Comparison of ENCODE assay signal across 15 mouse cellular contexts in genomic region chr13:80745991-80746390, GRCm38 (mm10).
"Had no signal": no experiment of that assay in that cellular context is flagged by ENCODE, and none has a peak within 500 bp of the region (broad histone marks: within the 10 kb centered on the region; RNA-seq: fewer than 3 reads in every experiment).

No protein-coding gene starts in this region.

- H3K27ac ChIP-seq: limb, embryonic 15.5 days; liver, embryonic 12.5 days; midbrain, embryonic 10.5 days; neural tube, embryonic 13.5 days had no signal

- H3K36me3 ChIP-seq: limb, embryonic 15.5 days; liver, embryonic 12.5 days; midbrain, embryonic 10.5 days; neural tube, embryonic 13.5 days had no signal

- ATAC-seq: intestine, embryonic 16.5 days; liver, embryonic 12.5 days; midbrain, embryonic 16.5 days had no signal

- H3K9ac ChIP-seq: limb, embryonic 15.5 days; liver, embryonic 12.5 days; lung, embryonic 14.5 days; neural tube, embryonic 13.5 days had no signal

- H3K27me3 ChIP-seq: liver, embryonic 12.5 days; neural tube, embryonic 13.5 days had no signal

- DNase-seq: kidney, postnatal 10 days; layer of hippocampus, adult 9-11 months; layer of hippocampus, postnatal 36 days; lung, embryonic 14.5 days; lung, postnatal 10 days; lung, postnatal 4 days; right cerebral cortex, adult 18-20 months; right cerebral cortex, postnatal 25 days; thymus, postnatal 36 days had no signal

- H3K4me3 ChIP-seq: limb, embryonic 15.5 days; liver, embryonic 12.5 days; midbrain, embryonic 10.5 days; neural tube, embryonic 13.5 days had no signal

- H3K4me2 ChIP-seq: limb, embryonic 15.5 days; liver, embryonic 12.5 days; lung, embryonic 14.5 days; neural tube, embryonic 13.5 days had no signal

- H3K4me1 ChIP-seq: limb, embryonic 15.5 days; liver, embryonic 12.5 days; neural tube, embryonic 13.5 days had no signal

- H3K9me3 ChIP-seq: limb, embryonic 15.5 days; liver, embryonic 12.5 days; midbrain, embryonic 10.5 days; neural tube, embryonic 13.5 days had no signal
